ENCODE assay signal across 8 mouse cellular contexts in genomic region chr4:134631471-134632130, GRCm38 (mm10).
A peak's percentile ranks its signal among the peaks of the same experiment; 100 is the strongest.
DNase-seq lines count a peak whose midpoint lies in the region; ATAC-seq and TF ChIP-seq lines count a peak whose summit lies in the region.

No protein-coding gene starts in this region.

- no peaks in the 10 kb centered on the region for H3K36me3 ChIP-seq in liver, adult 2 months (ENCODE audit: control insufficient read depth, insufficient read depth, low read length)
- no peaks in the 10 kb centered on the region for H3K36me3 ChIP-seq in forebrain, embryonic 15.5 days
- H3K36me3 ChIP-seq in hindbrain, embryonic 13.5 days = no peaks in the 10 kb centered on the region
- no peaks in the 10 kb centered on the region for H3K36me3 ChIP-seq in liver, embryonic 16.5 days (ENCODE audit: control insufficient read depth, insufficient read depth)

- no peaks in the 10 kb centered on the region for H3K27me3 ChIP-seq in liver, adult 2 months (ENCODE audit: control insufficient read depth, insufficient read depth, low read length)
- H3K27me3 ChIP-seq in forebrain, embryonic 15.5 days = no peaks in the 10 kb centered on the region
- 0 out of 2 replicates have a peak, but pooled peaks cover 4% of the 10 kb centered on the region for H3K27me3 ChIP-seq in hindbrain, embryonic 13.5 days
- no peaks in the 10 kb centered on the region for H3K27me3 ChIP-seq in liver, embryonic 16.5 days (ENCODE audit: control insufficient read depth, insufficient read depth, low read depth, low read length)

- TF ChIP-seq CTCF in liver, adult 2 months (IDR thresholded peaks at IDR 0.05; ENCODE audit: low read depth, low read length) = no peak

- WGBS in liver, adult 2 months = 88% methylated on average over 14 of the region's 14 CpGs
- 10% methylated on average over 14 of the region's 14 CpGs for WGBS in forebrain, embryonic 15.5 days
- WGBS in hindbrain, embryonic 13.5 days = 25% methylated on average over 14 of the region's 14 CpGs
- 77% methylated on average over 14 of the region's 14 CpGs for WGBS in liver, embryonic 16.5 days (ENCODE audit: insufficient replicate concordance)

- no peaks in the 10 kb centered on the region for H3K9me3 ChIP-seq in forebrain, embryonic 15.5 days
- no peaks in the 10 kb centered on the region for H3K9me3 ChIP-seq in hindbrain, embryonic 13.5 days
- H3K9me3 ChIP-seq in liver, embryonic 16.5 days (replicated peaks; ENCODE audit: control insufficient read depth, low read length) = no peaks in the 10 kb centered on the region

- no peak overlapping the region for H3K4me3 ChIP-seq in liver, adult 2 months (ENCODE audit: insufficient read depth, low read depth, low read length)
- H3K4me3 ChIP-seq in forebrain, embryonic 15.5 days = no peak overlapping the region
- no peak overlapping the region for H3K4me3 ChIP-seq in hindbrain, embryonic 13.5 days
- H3K4me3 ChIP-seq in liver, embryonic 16.5 days (ENCODE audit: low read depth, low read length) = no peak overlapping the region

- no peak overlapping the region for H3K9ac ChIP-seq in liver, adult 2 months (ENCODE audit: low read depth, low read length)
- no peak overlapping the region; the same call in 1 of the 2 replicates for H3K9ac ChIP-seq in forebrain, embryonic 15.5 days (replicated peaks)
- 0 out of 2 replicates have a peak overlapping the region, but pooled peaks have one; percentile 29 for H3K9ac ChIP-seq in hindbrain, embryonic 13.5 days
- no peak overlapping the region for H3K9ac ChIP-seq in liver, embryonic 16.5 days (ENCODE audit: low read depth, low read length)

- 0 out of 2 replicates have a peak overlapping the region, but pooled peaks have one; percentile 7 for H3K4me2 ChIP-seq in forebrain, embryonic 15.5 days (replicated peaks)
- 0 out of 2 replicates have a peak overlapping the region, but pooled peaks have one; percentile 1 for H3K4me2 ChIP-seq in hindbrain, embryonic 13.5 days
- H3K4me2 ChIP-seq in liver, embryonic 16.5 days (ENCODE audit: low read depth, low read length) = no peak overlapping the region

- TF ChIP-seq POLR2A in liver, adult 2 months (IDR thresholded peaks at IDR 0.05; ENCODE audit: extremely low read depth, insufficient read depth, low read length) = no peak

- H3K27ac ChIP-seq in liver, adult 2 months (replicated peaks; ENCODE audit: insufficient read depth, low read depth, low read length) = peak overlapping the region; percentile 53; the same call in 1 of the 2 replicates
- peak overlapping the region; percentile 84 for H3K27ac ChIP-seq in forebrain, embryonic 15.5 days (replicated peaks)
- H3K27ac ChIP-seq in hindbrain, embryonic 13.5 days = peak overlapping the region; percentile 78
- 0 out of 2 replicates have a peak overlapping the region, but pooled peaks have one; percentile 42 for H3K27ac ChIP-seq in liver, embryonic 16.5 days (ENCODE audit: low read length)

- peak; percentile 71 for ATAC-seq in forebrain, embryonic 15.5 days (replicated peaks)
- no peak; the same call in 1 of the 2 replicates for ATAC-seq in hindbrain, embryonic 13.5 days (ENCODE audit: low FRiP score)
- no peak for ATAC-seq in liver, embryonic 16.5 days (ENCODE audit: low read depth)
- ATAC-seq in CD4-positive, CD25-positive, alpha-beta regulatory T cell, adult 4 months = no peak

- no peak for DNase-seq in liver, adult 2 months (ENCODE audit: extremely low read depth, low read depth, low spot score)
- DNase-seq in liver = no peak
- DNase-seq in telencephalon, adult 2 months (ENCODE audit: low read depth, low spot score) = peak; percentile 93
- no peak for DNase-seq in adrenal gland, postnatal 4 days (ENCODE audit: low spot score in 2 of 2)

- H3K79me2 ChIP-seq in liver, adult 2 months (ENCODE audit: control insufficient read depth, insufficient read depth, low read length) = no peaks in the 10 kb centered on the region

- peaks cover 9% of the 10 kb centered on the region for H3K4me1 ChIP-seq in liver, adult 2 months (ENCODE audit: control insufficient read depth, insufficient read depth, low read length)
- H3K4me1 ChIP-seq in forebrain, embryonic 15.5 days = peaks cover 39% of the 10 kb centered on the region
- H3K4me1 ChIP-seq in hindbrain, embryonic 13.5 days (replicated peaks) = peaks cover 61% of the 10 kb centered on the region
- peaks cover 2% of the 10 kb centered on the region; the same call in 1 of the 2 replicates for H3K4me1 ChIP-seq in liver, embryonic 16.5 days (ENCODE audit: control insufficient read depth, low read depth, low read length)
